Mouse (Mus musculus) brown adipose tissue, adult 24 weeks (tissue): ENCODE results near the gene Acadsb. TPM values are rescaled to one million over a fixed set of nuclear protein-coding genes. Genes with fewer than 3 reads are reported as not detected.

Experiments
- polyA plus RNA-seq: library from polyadenylated mRNA; stranded (reverse); fragments of >200 nt; gene quantifications from 2 replicates; pipeline ENCODE4 v1.2.4, GENCODE M21; 2012; ENCODE audit not compliant: missing spikeins, insufficient read depth, insufficient read length

Acadsb gene
- polyA plus RNA-seq, 1 experiment = 287 TPM

Other genes with a start within 250 kb of the Acadsb start
- gene 5430419D17Rik, start 236.2 kb upstream of the Acadsb start, polyA plus RNA-seq = not detected in 2 replicates
- gene Cuzd1, start 88.3 kb upstream of the Acadsb start, polyA plus RNA-seq = not detected in 2 replicates
- gene Fam24b, start 81.1 kb upstream of the Acadsb start, polyA plus RNA-seq = not detected in 2 replicates
- not detected in 2 replicates for gene Fam24a, start 76.7 kb upstream of the Acadsb start, polyA plus RNA-seq
- 7.6 and 11.7 TPM in 2 replicates for gene 2310057M21Rik, start 47.8 kb upstream of the Acadsb start, polyA plus RNA-seq
- gene Pstk, start 39.5 kb upstream of the Acadsb start, polyA plus RNA-seq = 58.6 and 109 TPM in 2 replicates
- 12.8 and 16.4 TPM in 2 replicates for gene Ikzf5, start 80 bp upstream of the Acadsb start, polyA plus RNA-seq
- gene Hmx3, start 132.3 kb downstream of the Acadsb start, polyA plus RNA-seq = not detected in 2 replicates
- not detected in 2 replicates for gene Hmx2, start 138.2 kb downstream of the Acadsb start, polyA plus RNA-seq
- gene Bub3, start 149.6 kb downstream of the Acadsb start, polyA plus RNA-seq = 28.4 and 36.7 TPM in 2 replicates